Mouse (Mus musculus) urinary bladder, postnatal 14 days (tissue): ENCODE results near the gene Mdc1.

ENCODE experiments used
- DNase-seq: peaks from one replicate; pipeline ENCODE4 v3.0.0; 2021; ENCODE audit warnings: low spot score

Mdc1 gene

GRCm38 (mm10) chr17:35841076-35841950 lies at the start of gene Mdc1:
TSS of gene Mdc1 (plus strand) at chr17:35841515.
- DNase-seq, result peak; percentile 99

GRCm38 (mm10) chr17:35792837-35793236 lies 48.5 kb upstream of the Mdc1 start:
- DNase-seq, result no peak

- DNase-seq, result no peak
These were observed 46.2 kb upstream of the Mdc1 start for GRCm38 (mm10) chr17:35795099-35795498.

GRCm38 (mm10) chr17:35795656-35796055 lies 45.7 kb upstream of the Mdc1 start:
- no peak for DNase-seq

- no peak for DNase-seq
These were observed 44.5 kb upstream of the Mdc1 start for GRCm38 (mm10) chr17:35796835-35797234.

- no peak for DNase-seq
These were observed 40.4 kb upstream of the Mdc1 start for GRCm38 (mm10) chr17:35800905-35801304.

GRCm38 (mm10) chr17:35803020-35803419 lies 38.3 kb upstream of the Mdc1 start:
- DNase-seq, result no peak

- no peak for DNase-seq
These were observed 37.4 kb upstream of the Mdc1 start for GRCm38 (mm10) chr17:35803858-35804399.

GRCm38 (mm10) chr17:35808073-35808472 lies 33.2 kb upstream of the Mdc1 start:
- peak; percentile 43 for DNase-seq

- DNase-seq, result no peak
These were observed 31.9 kb upstream of the Mdc1 start for GRCm38 (mm10) chr17:35809395-35809794.

- DNase-seq, result no peak
These were observed 30.2 kb upstream of the Mdc1 start for GRCm38 (mm10) chr17:35810900-35811648.

- DNase-seq, result no peak
These were observed 29.0 kb upstream of the Mdc1 start for GRCm38 (mm10) chr17:35812307-35812706.

GRCm38 (mm10) chr17:35812736-35813135 lies 28.6 kb upstream of the Mdc1 start:
- peak; percentile 49 for DNase-seq

GRCm38 (mm10) chr17:35813245-35813647 lies 28.1 kb upstream of the Mdc1 start:
- peak; percentile 96 for DNase-seq

GRCm38 (mm10) chr17:35813653-35814052 lies 27.7 kb upstream of the Mdc1 start:
- DNase-seq, result no peak

- peak; percentile 46 for DNase-seq
These were observed 26.6 kb upstream of the Mdc1 start for GRCm38 (mm10) chr17:35814678-35815077.

- DNase-seq, result no peak
These were observed 25.5 kb upstream of the Mdc1 start for GRCm38 (mm10) chr17:35815836-35816235.

GRCm38 (mm10) chr17:35816686-35817085 lies 24.6 kb upstream of the Mdc1 start:
- no peak for DNase-seq

GRCm38 (mm10) chr17:35817226-35817625 lies 24.1 kb upstream of the Mdc1 start:
- no peak for DNase-seq

GRCm38 (mm10) chr17:35820111-35820510 lies 21.2 kb upstream of the Mdc1 start:
- DNase-seq, result no peak

GRCm38 (mm10) chr17:35821439-35822430 lies 19.6 kb upstream of the Mdc1 start, which contains the start of gene Ier3:
TSS of gene Ier3 (plus strand) at chr17:35821684.
- DNase-seq, result peak; percentile 91
